Mouse (Mus musculus) mouse trophoblast stem cell (cell line): ENCODE measurements around the gene Anapc15.
"Not testable (repeated sequence)": the region's sequence is repeated elsewhere in the genome, so short reads cannot be mapped to it uniquely, and the experiment has no call there.

ENCODE experiments used
- in situ Hi-C, 2 experiments: fragments of 300-500 bp; cut with MseI, MboI; formaldehyde crosslinking; loops; 2 replicates in 1 of 2; 3 replicates in 1 of 2; pipeline ENCODE4 v1.15.1; 2025

Anapc15 gene

DNA sequence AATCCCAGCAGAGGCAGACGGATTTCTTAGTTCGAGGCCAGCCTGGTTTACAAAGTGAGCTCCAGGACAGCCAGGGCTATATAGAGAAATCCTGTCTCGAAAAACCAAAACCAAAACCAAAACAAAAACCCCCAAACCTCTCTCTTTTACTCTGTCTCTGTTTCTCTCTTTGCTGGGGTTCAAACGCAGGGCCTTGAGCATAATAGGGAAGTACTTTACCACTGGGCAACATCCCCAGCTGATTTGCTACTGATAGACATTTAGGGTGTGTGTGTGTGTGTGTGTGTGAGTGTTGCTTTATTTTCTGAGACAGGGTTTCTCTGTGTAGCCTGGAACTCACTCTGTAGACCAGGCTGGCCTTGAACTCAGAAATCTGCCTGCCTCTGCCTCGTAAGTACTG is 85.5 kb downstream of the Anapc15 start:
- in situ Hi-C loops: not testable (repeated sequence)
